Mouse (Mus musculus) embryonic facial prominence, embryonic 15.5 days (tissue): ENCODE measurements at regions not wholly inside any gene's neighbourhood (a gene's known extent, or its start where the extent isn't known, plus 50 kb on each side); places are given as distances from the start of the nearest gene placed in this dataset.
"Not testable (repeated sequence)": the region's sequence is repeated elsewhere in the genome, so short reads cannot be mapped to it uniquely, and the experiment has no call there.

ENCODE experiments used
- ATAC-seq: fragments of 200-750 bp; cut with Nextera tagmentation; 2 replicates; pipeline ENCODE4 v1.8.0; 2017; ENCODE audit warnings: low read depth, moderate TSS enrichment; ENCODE audit not compliant: insufficient number of reproducible peaks, low FRiP score, low TSS enrichment
- H3K27ac ChIP-seq: fragments of 300-500 bp; sonication (generic); replicated peaks from 2 replicates; pipeline ENCODE4 v1.5.1; 2015; ENCODE audit warnings: mild to moderate bottlenecking, inconsistent platforms
- H3K27me3 ChIP-seq: fragments of 300-500 bp; sonication (generic); 2 replicates; pipeline ENCODE4 v1.6.1; 2015; ENCODE audit warnings: inconsistent platforms
- H3K36me3 ChIP-seq: fragments of 300-500 bp; sonication (generic); 2 replicates; pipeline ENCODE4 v1.6.1; 2015; ENCODE audit warnings: mild to moderate bottlenecking, inconsistent platforms
- H3K4me1 ChIP-seq: fragments of 300-500 bp; sonication (generic); 2 replicates; pipeline ENCODE4 v1.6.1; 2015; ENCODE audit warnings: inconsistent platforms
- H3K4me2 ChIP-seq: fragments of 300-500 bp; sonication (generic); replicated peaks from 2 replicates; pipeline ENCODE4 v1.6.1; 2015; ENCODE audit warnings: mild to moderate bottlenecking, inconsistent platforms
- H3K4me3 ChIP-seq: fragments of 300-500 bp; sonication (generic); replicated peaks from 2 replicates; pipeline ENCODE4 v1.5.1; 2015; ENCODE audit warnings: mild to moderate bottlenecking, inconsistent platforms
- H3K9ac ChIP-seq: fragments of 300-500 bp; sonication (generic); 2 replicates; pipeline ENCODE4 v1.6.1; 2015; ENCODE audit warnings: inconsistent platforms
- H3K9me3 ChIP-seq: fragments of 300-500 bp; sonication (generic); replicated peaks from 2 replicates; pipeline ENCODE4 v1.6.1; 2016; ENCODE audit warnings: inconsistent platforms
- WGBS: fragments of 180-500 bp; shearing (Covaris S2); methylation state at CpG from one replicate; pipeline ENCODE4 v1.1.7; 2015; 5-methylcytosine and 5-hydroxymethylcytosine counted together

- 70% methylated on average over 6 of the region's 6 CpGs for WGBS
- H3K36me3 ChIP-seq: no peaks in the 10 kb centered on the region
- no peak overlapping the region for H3K27ac ChIP-seq
- H3K9me3 ChIP-seq: no peaks in the 10 kb centered on the region
- H3K4me2 ChIP-seq: no peak overlapping the region
- peaks cover 6% of the 10 kb centered on the region for H3K4me1 ChIP-seq
- H3K27me3 ChIP-seq: no peaks in the 10 kb centered on the region
- no peak overlapping the region for H3K4me3 ChIP-seq
- H3K9ac ChIP-seq: no peak overlapping the region
- ATAC-seq: no peak
Measured at GRCm38 (mm10) chr12:107178676-107179075, 309.8 kb upstream of the 3110018I06Rik start.

GRCm38 (mm10) chr12:107180501-107180900 lies 307.9 kb upstream of the 3110018I06Rik start:
- 91% methylated on average over 3 of the region's 3 CpGs for WGBS
- H3K27ac ChIP-seq: no peak overlapping the region
- ATAC-seq: no peak
- no peaks in the 10 kb centered on the region for H3K27me3 ChIP-seq
- no peak overlapping the region for H3K9ac ChIP-seq
- H3K36me3 ChIP-seq: no peaks in the 10 kb centered on the region
- peaks cover 10% of the 10 kb centered on the region for H3K4me1 ChIP-seq
- H3K9me3 ChIP-seq: no peaks in the 10 kb centered on the region
- no peak overlapping the region for H3K4me2 ChIP-seq
- H3K4me3 ChIP-seq: no peak overlapping the region

- no peaks in the 10 kb centered on the region for H3K36me3 ChIP-seq
- no peak for ATAC-seq
- H3K4me3 ChIP-seq: no peak overlapping the region
- H3K27ac ChIP-seq: no peak overlapping the region
- H3K27me3 ChIP-seq: no peaks in the 10 kb centered on the region
- H3K9ac ChIP-seq: no peak overlapping the region
- 52% methylated on average over 9 of the region's 9 CpGs for WGBS
- no peaks in the 10 kb centered on the region for H3K9me3 ChIP-seq
- H3K4me2 ChIP-seq: no peak overlapping the region
- H3K4me1 ChIP-seq: peaks cover 10% of the 10 kb centered on the region
Measured at GRCm38 (mm10) chr12:107181291-107181690, 307.1 kb upstream of the 3110018I06Rik start.

- no peaks in the 10 kb centered on the region for H3K36me3 ChIP-seq
- no peak for ATAC-seq
- H3K4me3 ChIP-seq: no peak overlapping the region
- H3K4me1 ChIP-seq: peaks cover 10% of the 10 kb centered on the region
- H3K9me3 ChIP-seq: no peaks in the 10 kb centered on the region
- no peak overlapping the region for H3K27ac ChIP-seq
- no peak overlapping the region for H3K9ac ChIP-seq
- H3K27me3 ChIP-seq: no peaks in the 10 kb centered on the region
- 91% methylated on average over 18 of the region's 18 CpGs for WGBS
- H3K4me2 ChIP-seq: no peak overlapping the region
Measured at GRCm38 (mm10) chr12:107182091-107182655, 306.3 kb upstream of the 3110018I06Rik start.

GRCm38 (mm10) chr12:107183283-107183682 lies 305.1 kb upstream of the 3110018I06Rik start:
- H3K4me3 ChIP-seq: no peak overlapping the region
- H3K36me3 ChIP-seq: no peaks in the 10 kb centered on the region
- H3K4me2 ChIP-seq: 0 out of 2 replicates have a peak overlapping the region, but pooled peaks have one; percentile 10
- H3K4me1 ChIP-seq: peaks cover 10% of the 10 kb centered on the region
- H3K27me3 ChIP-seq: no peaks in the 10 kb centered on the region
- H3K27ac ChIP-seq: no peak overlapping the region
- no peak for ATAC-seq
- H3K9me3 ChIP-seq: no peaks in the 10 kb centered on the region
- WGBS: 50% methylated on average over 9 of the region's 9 CpGs
- no peak overlapping the region for H3K9ac ChIP-seq

- Histone ChIP-seq H3K27me3 (no peaks in the 10 kb centered on the region), H3K4me1 (peaks cover 10% of the 10 kb centered on the region), H3K36me3 (no peaks in the 10 kb centered on the region), H3K27ac (no peak overlapping the region), H3K9me3 (no peaks in the 10 kb centered on the region), H3K4me3 (no peak overlapping the region), H3K9ac (no peak overlapping the region), H3K4me2 (no peak overlapping the region)
- 40% methylated on average over 3 of the region's 3 CpGs for WGBS
- no peak for ATAC-seq
Measured at GRCm38 (mm10) chr12:107184426-107184825, 304.0 kb upstream of the 3110018I06Rik start.

GRCm38 (mm10) chr12:107186361-107186760 lies 302.1 kb upstream of the 3110018I06Rik start:
- Histone ChIP-seq H3K4me2 (no peak overlapping the region), H3K27me3 (no peaks in the 10 kb centered on the region), H3K9me3 (no peaks in the 10 kb centered on the region), H3K4me3 (no peak overlapping the region), H3K9ac (no peak overlapping the region), H3K36me3 (no peaks in the 10 kb centered on the region), H3K4me1 (peaks cover 10% of the 10 kb centered on the region), H3K27ac (no peak overlapping the region)
- ATAC-seq: no peak
- 69% methylated on average over 6 of the region's 6 CpGs for WGBS

- H3K36me3 ChIP-seq: no peaks in the 10 kb centered on the region
- H3K27ac ChIP-seq: no peak overlapping the region
- 76% methylated on average over 5 of the region's 5 CpGs for WGBS
- peaks cover 10% of the 10 kb centered on the region for H3K4me1 ChIP-seq
- no peaks in the 10 kb centered on the region for H3K9me3 ChIP-seq
- H3K4me3 ChIP-seq: no peak overlapping the region
- H3K4me2 ChIP-seq: no peak overlapping the region
- no peaks in the 10 kb centered on the region for H3K27me3 ChIP-seq
- H3K9ac ChIP-seq: no peak overlapping the region
- no peak for ATAC-seq
Measured at GRCm38 (mm10) chr12:107188055-107188454, 300.4 kb upstream of the 3110018I06Rik start.

- H3K4me2 ChIP-seq: no peak overlapping the region
- no peak overlapping the region for H3K4me3 ChIP-seq
- 91% methylated on average over 2 of the region's 2 CpGs for WGBS
- no peaks in the 10 kb centered on the region for H3K27me3 ChIP-seq
- no peak overlapping the region for H3K27ac ChIP-seq
- H3K9ac ChIP-seq: no peak overlapping the region
- no peaks in the 10 kb centered on the region for H3K9me3 ChIP-seq
- no peaks in the 10 kb centered on the region for H3K36me3 ChIP-seq
- no peak for ATAC-seq
- H3K4me1 ChIP-seq: no peaks in the 10 kb centered on the region
Measured at GRCm38 (mm10) chr12:107198389-107199018, 289.9 kb upstream of the 3110018I06Rik start.

GRCm38 (mm10) chr12:107200903-107201302 lies 287.5 kb upstream of the 3110018I06Rik start:
- Histone ChIP-seq H3K9ac (no peak overlapping the region), H3K4me2 (no peak overlapping the region), H3K4me3 (no peak overlapping the region), H3K4me1 (no peaks in the 10 kb centered on the region), H3K36me3 (no peaks in the 10 kb centered on the region), H3K27me3 (no peaks in the 10 kb centered on the region), H3K9me3 (no peaks in the 10 kb centered on the region), H3K27ac (no peak overlapping the region)
- no peak for ATAC-seq
- WGBS: 49% methylated on average over 4 of the region's 4 CpGs

- H3K4me2 ChIP-seq, H3K4me1 ChIP-seq, H3K4me3 ChIP-seq, H3K27ac ChIP-seq, ATAC-seq, H3K9me3 ChIP-seq, H3K27me3 ChIP-seq, H3K36me3 ChIP-seq, H3K9ac ChIP-seq: not testable (repeated sequence)
- WGBS: 44% methylated on average over 6 of the region's 6 CpGs
Measured at GRCm38 (mm10) chr12:107208826-107209225, 279.6 kb upstream of the 3110018I06Rik start.

- no peak overlapping the region for H3K4me3 ChIP-seq
- no peaks in the 10 kb centered on the region for H3K27me3 ChIP-seq
- no peak overlapping the region for H3K4me2 ChIP-seq
- WGBS: 80% methylated on average over 10 of the region's 10 CpGs
- H3K9ac ChIP-seq: no peak overlapping the region
- H3K4me1 ChIP-seq: peaks cover 4% of the 10 kb centered on the region
- H3K9me3 ChIP-seq: no peaks in the 10 kb centered on the region
- H3K36me3 ChIP-seq: no peaks in the 10 kb centered on the region
- H3K27ac ChIP-seq: no peak overlapping the region
- ATAC-seq: no peak
Measured at GRCm38 (mm10) chr12:107212826-107213225, 275.6 kb upstream of the 3110018I06Rik start.
